Mouse (Mus musculus) CH12.LX (cell line): ENCODE results near the gene Med19. TPM values are rescaled to one million over a fixed set of nuclear protein-coding genes. Genes with fewer than 3 reads are reported as not detected.

ENCODE experiments used
- DNase-seq: peaks from one replicate; pipeline ENCODE4 v3.0.0-alpha.2; 2013; ENCODE audit errors: extremely low read depth
- H3K27ac ChIP-seq: 2 replicates; pipeline ENCODE4 v1.5.1; 2012; ENCODE audit warnings: low read depth, mild to moderate bottlenecking, control low read depth, moderate library complexity; ENCODE audit not compliant: insufficient read depth
- H3K27me3 ChIP-seq: replicated peaks from 2 replicates; pipeline ENCODE3; 2012; ENCODE audit warnings: inconsistent platforms
- H3K36me3 ChIP-seq, 2 experiments: replicated peaks in 1 of 2; 2 replicates each; pipeline versions ENCODE3 to v1.6.1; 2012; ENCODE audit warnings: inconsistent platforms in 1 of 2, low read length in 1 of 2, mild to moderate bottlenecking in 1 of 2, mixed read lengths in 1 of 2, moderate library complexity in 1 of 2; ENCODE audit not compliant: control insufficient read depth in 1 of 2, insufficient read depth in 1 of 2
- H3K4me1 ChIP-seq, 2 experiments: 2 replicates each; pipeline ENCODE4 v1.6.1; 2012; ENCODE audit warnings: inconsistent platforms in 1 of 2, moderate library complexity in 1 of 2; ENCODE audit not compliant: insufficient read depth in 2 of 2, control insufficient read depth in 1 of 2
- H3K4me2 ChIP-seq: 2 replicates; pipeline ENCODE4 v1.6.1; 2012; ENCODE audit warnings: low read depth, mild to moderate bottlenecking, control low read depth; ENCODE audit not compliant: poor library complexity, insufficient read depth, severe bottlenecking
- H3K4me3 ChIP-seq, 3 experiments: fragments of 150-350 bp in 1 of 3; sonication (generic) in 1 of 3; replicated peaks in 1 of 3; 2 replicates each; pipeline versions ENCODE3 to v1.5.1; 2011 to 2012; ENCODE audit warnings: low read depth in 2 of 3, low read length in 2 of 3, mild to moderate bottlenecking in 2 of 3, moderate library complexity in 2 of 3, control low read depth in 1 of 3, improper control_type of control experiment in 1 of 3, inconsistent platforms in 1 of 3, mixed read lengths in 1 of 3; ENCODE audit not compliant: poor library complexity in 1 of 3
- H3K79me2 ChIP-seq: replicated peaks from 2 replicates; pipeline ENCODE4 v1.6.1; 2012; ENCODE audit warnings: mild to moderate bottlenecking, moderate library complexity; ENCODE audit not compliant: control insufficient read depth, poor library complexity, insufficient read depth, severe bottlenecking; ENCODE audit errors: extremely low read depth
- H3K9ac ChIP-seq: 2 replicates; pipeline ENCODE4 v1.6.1; 2012; ENCODE audit warnings: low read depth, mild to moderate bottlenecking, control low read depth, moderate library complexity; ENCODE audit not compliant: insufficient read depth
- H3K9me3 ChIP-seq: replicated peaks from 2 replicates; pipeline ENCODE3; 2012; ENCODE audit warnings: low read length, inconsistent platforms, mixed read lengths
- BHLHE40 ChIP-seq: IDR thresholded peaks from 2 replicates; pipeline ENCODE4 v1.6.1; 2011; ENCODE audit warnings: mild to moderate bottlenecking, low read depth, low read length, improper control_type of control experiment
- CHD1 ChIP-seq: IDR thresholded peaks from 2 replicates; pipeline ENCODE4 v1.6.1; 2012; ENCODE audit warnings: low read depth, low read length, improper control_type of control experiment, inconsistent platforms
- CHD2 ChIP-seq: IDR thresholded peaks from 2 replicates; pipeline ENCODE4 v1.6.1; 2011; ENCODE audit warnings: low read length, improper control_type of control experiment
- E2F4 ChIP-seq: IDR thresholded peaks from 2 replicates; pipeline ENCODE4 v1.6.1; 2011; ENCODE audit warnings: low read depth, low read length, improper control_type of control experiment; ENCODE audit not compliant: insufficient replicate concordance
- ELF1 ChIP-seq: IDR thresholded peaks from 2 replicates; pipeline ENCODE4 v1.6.1; 2014; ENCODE audit warnings: low read depth, mild to moderate bottlenecking, inconsistent platforms, low read length, improper control_type of control experiment
- IRF4 ChIP-seq: IDR thresholded peaks from 2 replicates; pipeline ENCODE4 v1.6.1; 2014; ENCODE audit warnings: low read depth, mild to moderate bottlenecking, inconsistent platforms, low read length, improper control_type of control experiment
- JUN ChIP-seq: IDR thresholded peaks from 2 replicates; pipeline ENCODE4 v1.6.1; 2011; ENCODE audit warnings: low read depth, mild to moderate bottlenecking, low read length, improper control_type of control experiment, moderate library complexity; ENCODE audit not compliant: insufficient read depth
- JUND ChIP-seq: conservative IDR thresholded peaks from 2 replicates; pipeline ENCODE4 v1.6.1; 2011; ENCODE audit warnings: low read depth, low read length, improper control_type of control experiment
- KAT2A ChIP-seq: IDR thresholded peaks from 2 replicates; pipeline ENCODE4 v1.6.1; 2012; ENCODE audit warnings: low read length, improper control_type of control experiment, inconsistent platforms; ENCODE audit not compliant: insufficient replicate concordance
- MAFK ChIP-seq: IDR thresholded peaks from 2 replicates; pipeline ENCODE4 v1.6.1; 2011; ENCODE audit warnings: low read length, improper control_type of control experiment; ENCODE audit not compliant: insufficient replicate concordance
- MAX ChIP-seq: IDR thresholded peaks from 2 replicates; pipeline ENCODE4 v1.6.1; 2011; ENCODE audit warnings: low read length, improper control_type of control experiment
- MAZ ChIP-seq: IDR thresholded peaks from 2 replicates; pipeline ENCODE4 v1.6.1; 2012; ENCODE audit warnings: low read depth, mild to moderate bottlenecking, inconsistent platforms, low read length, improper control_type of control experiment, moderate library complexity
- MEF2A ChIP-seq: IDR thresholded peaks from 2 replicates; pipeline ENCODE4 v1.6.1; 2014; ENCODE audit warnings: low read depth, mild to moderate bottlenecking, inconsistent platforms, low read length, improper control_type of control experiment, borderline replicate concordance
- MXI1 ChIP-seq: IDR thresholded peaks from 2 replicates; pipeline ENCODE4 v1.6.1; 2011; ENCODE audit warnings: mild to moderate bottlenecking, low read depth, low read length, improper control_type of control experiment
- MYC ChIP-seq: IDR thresholded peaks from 2 replicates; pipeline ENCODE4 v1.6.1; 2011; ENCODE audit warnings: low read depth, mild to moderate bottlenecking, improper control_type of control experiment, low read length
- NELFE ChIP-seq: IDR thresholded peaks from 2 replicates; pipeline ENCODE4 v1.6.1; 2011; ENCODE audit warnings: low read depth, low read length, improper control_type of control experiment
- NRF1 ChIP-seq: IDR thresholded peaks from 2 replicates; pipeline ENCODE4 v1.6.1; 2014; ENCODE audit warnings: low read depth, mild to moderate bottlenecking, inconsistent platforms, low read length, improper control_type of control experiment, moderate library complexity
- POLR2AphosphoS2 ChIP-seq: IDR thresholded peaks from 2 replicates; pipeline ENCODE4 v1.6.1; 2011; ENCODE audit warnings: low read depth, low read length, improper control_type of control experiment
- RCOR1 ChIP-seq: conservative IDR thresholded peaks from 2 replicates; pipeline ENCODE4 v1.6.1; 2012; ENCODE audit warnings: low read depth, mild to moderate bottlenecking, inconsistent platforms, low read length, improper control_type of control experiment
- SIN3A ChIP-seq: IDR thresholded peaks from 2 replicates; pipeline ENCODE4 v1.6.1; 2012; ENCODE audit warnings: low read length, improper control_type of control experiment, inconsistent platforms
- UBTF ChIP-seq: IDR thresholded peaks from 2 replicates; pipeline ENCODE4 v1.6.1; 2012; ENCODE audit warnings: low read depth, mild to moderate bottlenecking, inconsistent platforms, low read length, improper control_type of control experiment, moderate library complexity
- USF1 ChIP-seq: IDR thresholded peaks from 2 replicates; pipeline ENCODE4 v1.6.1; 2014; ENCODE audit warnings: low read depth, mild to moderate bottlenecking, inconsistent platforms, low read length, improper control_type of control experiment
- ZC3H11A ChIP-seq: IDR thresholded peaks from 2 replicates; pipeline ENCODE4 v1.6.1; 2012; ENCODE audit warnings: low read depth, mild to moderate bottlenecking, inconsistent platforms, low read length, improper control_type of control experiment
- ZMIZ1 ChIP-seq: IDR thresholded peaks from 2 replicates; pipeline ENCODE4 v1.6.1; 2012; ENCODE audit warnings: low read depth, mild to moderate bottlenecking, inconsistent platforms, low read length, improper control_type of control experiment
- dilution Hi-C: fragments of 300-500 bp; cut with MboI; formaldehyde crosslinking; loops from 2 replicates; pipeline ENCODE4 v1.14.3; 2020; ENCODE audit warnings: low sequenced_read_pairs; ENCODE audit not compliant: extremely low pct_unique_long_range_greater_than_20kb, extremely low pct_ligation_motif_present
- in situ Hi-C: fragments of 300-500 bp; cut with MboI; formaldehyde crosslinking; loops from 3 replicates; pipeline ENCODE4 v1.14.3; 2019; ENCODE audit warnings: low sequenced_read_pairs, low pct_ligation_motif_present, low pct_unique_long_range_greater_than_20kb, mixed read lengths
- polyA plus RNA-seq: library from polyadenylated mRNA; unstranded; fragments of >175 nt; gene quantifications from 2 replicates; pipeline ENCODE4 v1.2.1, GENCODE M21; 2012; ENCODE audit warnings: low read depth; ENCODE audit not compliant: insufficient read length
- total RNA-seq, 2 experiments: library from RNA; depleted of rRNA; stranded (reverse); fragments of 300-350 nt in 1 of 2; fragments of >200 nt in 1 of 2; gene quantifications; 2 replicates each; pipeline ENCODE4 v1.2.3; 2012 to 2014

Gene Med19
- total and polyA plus RNA-seq, 3 experiments: 10.7 to 25.9 (median 23.1) TPM

GRCm38 (mm10) chr2:84646138-84646537, 32.1 kb upstream of the Med19 start:
- Histone ChIP-seq H3K4me2 (no peak overlapping the region), H3K79me2 (peaks cover 2% of the 10 kb centered on the region; the same call in 1 of the 2 replicates), H3K4me3 (no peak overlapping the region), H3K4me1 (no peaks in the 10 kb centered on the region), H3K27ac (no peak overlapping the region), H3K36me3 (no peaks in the 10 kb centered on the region), H3K27me3 (no peaks in the 10 kb centered on the region), H3K9ac (no peak overlapping the region), H3K9me3 (no peaks in the 10 kb centered on the region)
- TF ChIP-seq KAT2A (no peak), MAZ (no peak), ZC3H11A (no peak), NELFE (no peak), MYC (no peak), SIN3A (no peak), MAX (no peak), MEF2A (no peak), IRF4 (no peak), JUND (no peak), USF1 (no peak), NRF1 (no peak), ZMIZ1 (no peak), E2F4 (no peak), MAFK (no peak), CHD1 (no peak), BHLHE40 (no peak), JUN (no peak)
- no peak for DNase-seq
- dilution Hi-C loops: no loop called here
- in situ Hi-C loops: no loop called here

GRCm38 (mm10) chr2:84647051-84647568, 31.1 kb upstream of the Med19 start:
- TF ChIP-seq SIN3A: no peak
- TF ChIP-seq KAT2A: no peak
- TF ChIP-seq POLR2AphosphoS2: no peak
- TF ChIP-seq UBTF: no peak
- no peak for TF ChIP-seq ZC3H11A
- TF ChIP-seq CHD2: no peak
- no peak for TF ChIP-seq ELF1
- no peak for TF ChIP-seq MXI1
- TF ChIP-seq RCOR1: no peak
- TF ChIP-seq, all 38 proteins: peak for 0
- H3K27me3 ChIP-seq: no peaks in the 10 kb centered on the region
- dilution Hi-C loops (no loop called here), in situ Hi-C loops (no loop called here)
- no peak overlapping the region for H3K4me2 ChIP-seq
- H3K4me3 ChIP-seq: no peak overlapping the region
- DNase-seq: no peak
- H3K79me2 ChIP-seq: peaks cover 2% of the 10 kb centered on the region; the same call in 1 of the 2 replicates
- no peaks in the 10 kb centered on the region for H3K36me3 ChIP-seq
- no peak overlapping the region for H3K9ac ChIP-seq
- no peak overlapping the region for H3K27ac ChIP-seq
- H3K4me1 ChIP-seq: no peaks in the 10 kb centered on the region
- H3K9me3 ChIP-seq: no peaks in the 10 kb centered on the region
